Mouse (Mus musculus): ENCODE results near the gene Supt5.
A peak's percentile ranks its signal among the peaks of the same experiment; 100 is the strongest.

Gene Supt5

DNA sequence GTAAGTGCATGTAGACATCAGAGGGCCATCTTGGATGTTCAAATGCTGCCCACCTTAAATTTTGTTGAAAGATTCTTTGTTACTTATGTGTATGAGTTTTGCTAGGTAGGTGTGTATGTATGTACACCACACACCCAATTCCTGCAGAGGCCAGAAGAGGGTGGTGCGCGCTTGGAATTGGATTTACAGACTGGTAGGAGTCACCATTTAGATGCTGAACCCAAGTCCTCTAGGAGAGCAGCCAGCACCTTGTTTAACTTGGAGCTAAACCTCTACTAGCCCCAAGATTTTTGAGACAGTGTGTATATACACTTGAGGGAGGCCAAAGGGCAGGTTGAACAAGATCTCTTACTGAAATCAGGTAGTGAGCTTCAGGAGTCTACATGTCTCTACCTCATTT is 14.7 kb upstream of the Supt5 start:
- ATAC-seq (ENCODE audit: low TSS enrichment): no peak

DNA sequence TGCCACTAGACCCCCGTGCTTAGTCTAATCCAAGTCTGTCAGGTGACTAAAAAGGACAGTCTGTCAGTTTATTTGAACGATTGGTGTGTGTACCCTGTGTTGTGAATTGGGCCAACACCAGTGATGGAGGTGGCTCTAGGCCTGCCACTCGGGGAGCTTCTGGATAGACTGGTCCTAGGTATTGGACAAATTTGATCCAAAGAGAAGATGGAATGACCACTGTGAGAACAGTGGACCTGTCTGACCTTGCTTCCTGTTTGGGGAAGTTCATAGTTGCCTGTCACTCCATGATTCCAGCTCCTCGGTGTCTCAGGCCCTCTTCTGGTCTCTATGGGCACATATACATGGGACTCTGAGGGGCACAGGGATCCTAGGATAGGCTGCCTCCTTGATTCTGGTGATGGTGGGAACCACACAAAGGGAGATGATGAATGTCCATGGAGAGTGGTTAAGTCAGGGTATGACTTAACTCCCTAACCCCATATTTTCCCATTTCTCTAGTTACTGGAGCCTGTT is 13.2 kb upstream of the Supt5 start:
- no peak for ATAC-seq (ENCODE audit: low TSS enrichment)

DNA sequence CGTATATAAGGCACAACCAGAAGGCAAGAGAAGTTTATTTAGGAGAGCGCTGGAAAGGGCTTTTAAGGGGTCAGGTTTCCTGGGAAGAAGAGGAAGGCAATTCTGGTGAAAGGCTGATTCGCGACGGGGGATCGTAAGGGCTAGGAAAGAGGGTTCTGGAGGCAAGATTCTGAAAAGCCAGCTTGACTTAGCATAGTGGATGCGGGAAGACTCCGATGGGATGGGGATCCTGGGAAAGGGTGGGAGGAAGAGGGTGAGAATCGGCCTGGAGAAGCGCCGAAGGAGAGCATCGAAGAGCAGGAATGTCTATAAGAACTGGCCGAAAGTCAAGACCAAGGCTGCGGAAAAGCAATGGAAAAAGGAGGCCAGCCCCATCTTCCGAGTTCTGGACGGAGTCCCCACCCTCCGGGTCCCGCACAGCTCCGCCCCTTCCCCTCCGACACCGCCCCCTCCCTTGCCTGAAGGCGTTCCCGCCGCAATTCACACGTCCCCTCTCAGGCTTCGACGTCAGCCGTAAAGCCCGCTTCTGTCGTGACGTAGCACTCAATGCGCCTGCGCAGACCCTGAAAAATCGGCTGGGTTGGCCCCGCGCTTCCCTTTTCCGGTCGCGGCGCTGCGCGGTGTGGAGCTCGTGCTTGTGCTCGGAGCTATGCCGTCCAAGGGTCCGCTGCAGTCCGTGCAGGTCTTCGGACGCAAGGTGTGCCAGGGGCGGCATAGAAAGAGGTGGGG is 11.8 kb upstream of the Supt5 start, which contains the start of gene Rps16:
Rps16 (plus strand) TSS at position 498 of the 729 bp plus-strand sequence.
- peak; percentile 93 for ATAC-seq (ENCODE audit: low TSS enrichment)

DNA sequence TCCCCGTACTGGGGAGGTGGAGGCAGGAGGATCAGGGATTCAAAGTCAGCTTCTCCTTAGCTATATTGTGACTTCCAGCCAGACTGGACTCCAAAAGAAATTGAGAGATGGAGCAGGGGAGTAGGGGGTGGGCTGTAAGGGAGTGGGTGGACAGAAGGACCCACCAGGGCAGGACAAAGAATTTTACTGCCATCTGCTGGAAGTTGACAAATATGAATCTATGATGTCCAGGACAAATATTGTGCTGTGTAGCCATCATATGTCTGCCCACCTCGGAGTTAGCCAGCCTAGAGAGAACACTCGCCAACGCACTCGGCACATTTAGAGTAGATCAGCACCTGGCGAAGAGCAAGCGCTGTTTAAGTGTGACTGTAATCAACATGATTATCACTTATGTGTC is 10.1 kb upstream of the Supt5 start:
- ATAC-seq (ENCODE audit: low TSS enrichment): no peak

DNA sequence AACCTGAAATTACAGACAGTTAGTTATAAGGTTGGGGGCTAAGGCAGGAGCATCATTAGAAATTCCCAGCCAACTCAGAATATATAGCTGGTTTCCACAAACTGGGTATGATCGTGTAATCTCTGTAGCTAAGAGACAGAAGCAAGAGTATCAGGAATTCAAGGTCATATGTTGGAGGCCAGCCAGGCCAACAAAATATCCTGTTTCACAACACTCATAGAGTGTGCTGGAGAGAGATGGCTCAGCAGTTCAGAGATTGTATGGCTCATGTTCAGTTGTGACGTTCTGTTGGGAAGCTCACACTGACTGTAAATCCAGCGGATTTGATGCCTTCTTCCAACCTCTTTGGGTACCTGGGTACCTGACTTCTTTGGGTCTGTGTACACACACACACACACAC is 9.2 kb upstream of the Supt5 start:
- no peak for ATAC-seq (ENCODE audit: low TSS enrichment)

DNA sequence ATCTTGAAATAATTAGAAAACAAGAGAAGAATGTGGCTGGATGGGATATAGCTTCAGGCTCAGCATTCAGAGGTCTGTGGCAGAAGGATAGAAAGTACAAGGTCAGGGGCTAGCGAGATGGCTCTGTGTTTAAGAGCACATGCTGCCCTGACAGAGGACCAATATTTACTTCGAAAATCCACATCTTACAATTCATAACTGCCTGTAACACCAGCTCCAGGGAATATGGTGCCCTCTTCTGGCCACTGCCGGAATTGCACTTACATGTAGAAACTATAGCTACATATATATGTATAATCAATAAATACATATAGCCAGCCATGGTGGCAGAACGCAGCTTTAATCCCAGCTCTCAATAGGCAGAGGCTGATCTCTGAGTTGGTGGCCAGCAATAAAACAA is 6.1 kb upstream of the Supt5 start:
- ATAC-seq (ENCODE audit: low TSS enrichment): no peak; the same call in 1 of the 2 replicates

DNA sequence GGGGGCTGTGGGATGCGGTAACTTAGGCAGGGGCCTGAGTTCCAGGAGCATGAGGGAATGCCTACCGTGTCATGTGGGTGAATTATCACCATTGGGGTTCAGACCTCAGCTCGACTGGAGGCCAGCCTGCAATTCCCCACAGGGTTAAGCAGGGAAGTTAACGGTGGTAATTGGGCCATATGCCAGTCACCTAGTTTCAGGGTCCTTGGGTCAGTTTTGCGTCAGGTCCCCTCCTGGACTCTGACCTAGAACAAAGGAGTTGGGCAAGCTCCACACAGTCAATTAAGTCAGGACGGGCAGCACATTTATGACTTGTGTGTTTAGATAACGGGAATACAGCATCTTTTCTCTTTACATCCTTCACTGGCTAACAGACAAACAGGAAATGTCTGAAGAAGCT is 2.8 kb upstream of the Supt5 start:
- no peak for ATAC-seq (ENCODE audit: low TSS enrichment)

DNA sequence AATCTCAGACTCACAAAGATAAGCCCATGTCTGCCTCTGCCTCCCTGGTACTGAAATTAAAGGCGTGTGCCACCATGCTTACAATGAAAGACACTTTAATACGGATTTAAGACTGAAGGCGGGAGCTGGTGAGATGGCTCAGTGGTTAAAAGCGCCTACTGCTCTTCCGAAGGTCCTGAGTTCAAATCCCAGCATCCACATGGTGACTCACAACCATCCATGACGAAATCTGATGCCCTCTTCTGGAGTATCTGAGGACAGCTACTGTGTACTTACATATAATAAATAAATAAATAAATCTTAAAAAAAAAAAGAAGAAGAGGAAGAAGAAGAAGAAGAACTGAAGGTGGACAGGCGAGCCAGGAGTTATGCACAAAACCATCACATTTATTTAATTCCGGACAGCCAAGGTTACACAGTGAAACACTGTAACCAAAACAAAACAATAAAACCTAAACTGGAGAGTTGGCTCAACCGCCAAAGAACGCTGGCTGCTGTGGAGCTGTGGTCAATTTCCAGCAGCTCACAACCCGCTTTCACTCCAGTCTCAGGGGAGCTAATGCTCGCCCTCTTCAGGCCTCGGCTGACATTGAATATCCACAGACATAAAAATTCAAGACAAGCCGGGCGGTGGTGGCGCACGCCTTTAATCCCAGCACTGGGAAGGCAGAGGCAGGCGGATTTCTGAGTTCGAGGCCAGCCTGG is 819 bp upstream of the Supt5 start:
- no peak for ATAC-seq (ENCODE audit: low TSS enrichment)

DNA sequence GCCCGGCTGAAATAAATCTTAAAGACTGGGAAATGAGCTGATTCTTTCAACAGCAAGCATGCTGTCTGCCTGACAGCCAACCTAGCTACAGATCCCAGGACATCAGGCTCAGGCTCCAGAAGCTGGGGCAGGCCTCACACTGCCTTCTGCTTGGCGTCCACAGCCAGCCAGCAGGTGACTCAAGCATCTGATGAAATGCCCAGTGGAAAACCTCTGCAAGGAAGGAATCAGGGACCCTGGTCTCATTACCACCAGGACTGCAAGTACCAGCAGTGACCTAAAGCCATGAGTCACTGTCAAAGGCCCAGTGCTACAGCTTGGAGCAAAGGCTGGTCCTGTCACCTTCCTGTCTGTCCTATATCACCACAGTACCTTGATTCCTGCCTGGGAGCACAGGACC is 3.1 kb downstream of the Supt5 start:
- ATAC-seq (ENCODE audit: low TSS enrichment): no peak

DNA sequence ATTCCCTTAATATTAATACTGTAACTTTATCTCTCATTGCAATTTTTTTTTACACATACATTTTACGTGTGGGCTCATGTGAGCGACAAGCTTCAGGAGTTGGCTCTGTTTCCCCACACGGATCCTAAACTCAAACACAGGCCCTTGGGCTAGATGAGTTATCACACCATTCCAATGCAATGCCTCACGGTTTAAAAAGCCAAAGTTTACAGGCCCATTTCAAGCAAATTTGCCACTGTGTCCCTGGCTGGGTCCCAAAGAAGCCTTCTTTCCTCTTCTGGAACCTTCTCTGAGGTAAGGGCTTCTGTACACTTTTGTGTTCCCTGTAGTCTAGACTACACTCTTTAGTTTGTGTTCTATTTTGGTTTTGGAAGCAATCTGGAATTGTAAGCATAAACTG is 4.0 kb downstream of the Supt5 start:
- no peak for ATAC-seq (ENCODE audit: low TSS enrichment)

DNA sequence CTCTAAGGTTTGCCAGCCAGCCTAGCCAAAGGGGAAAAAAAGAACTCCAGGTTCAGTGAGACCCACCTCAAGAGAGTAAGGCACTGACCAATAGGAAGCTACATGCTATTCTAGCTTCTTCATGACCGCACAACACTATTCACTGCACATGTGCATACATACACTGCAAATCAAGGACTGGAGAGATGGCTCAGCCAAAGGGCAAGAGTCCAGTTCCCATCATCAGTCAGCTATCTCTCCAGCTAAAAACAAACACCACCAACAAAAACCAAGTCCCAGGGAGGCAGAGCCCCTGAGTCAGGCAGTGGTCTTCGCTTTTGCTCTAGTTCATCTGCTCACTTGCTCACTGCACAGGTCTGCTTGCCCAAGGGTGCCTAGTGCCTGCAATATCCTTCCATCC is 10.3 kb downstream of the Supt5 start:
- no peak for ATAC-seq (ENCODE audit: low TSS enrichment)

DNA sequence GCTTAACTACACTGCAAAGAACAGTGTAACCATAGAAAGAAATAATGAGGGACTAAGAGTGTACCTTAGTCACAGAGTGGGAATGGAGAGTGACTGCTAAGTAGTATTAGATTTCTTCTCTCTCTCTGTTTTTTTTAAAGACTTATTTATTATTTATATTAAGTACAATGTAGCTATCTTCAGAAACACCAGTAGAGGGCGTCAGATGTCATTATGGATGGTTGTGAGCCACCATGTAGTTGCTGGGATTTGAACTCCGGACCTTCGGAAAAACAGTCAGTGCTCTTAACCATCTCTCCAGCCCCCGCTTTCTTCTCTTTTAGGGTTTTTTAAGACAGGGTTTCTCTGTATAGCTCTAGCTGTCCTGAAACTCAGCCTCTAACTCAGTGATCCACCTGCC is 12.1 kb downstream of the Supt5 start:
- ATAC-seq (ENCODE audit: low TSS enrichment): no peak

DNA sequence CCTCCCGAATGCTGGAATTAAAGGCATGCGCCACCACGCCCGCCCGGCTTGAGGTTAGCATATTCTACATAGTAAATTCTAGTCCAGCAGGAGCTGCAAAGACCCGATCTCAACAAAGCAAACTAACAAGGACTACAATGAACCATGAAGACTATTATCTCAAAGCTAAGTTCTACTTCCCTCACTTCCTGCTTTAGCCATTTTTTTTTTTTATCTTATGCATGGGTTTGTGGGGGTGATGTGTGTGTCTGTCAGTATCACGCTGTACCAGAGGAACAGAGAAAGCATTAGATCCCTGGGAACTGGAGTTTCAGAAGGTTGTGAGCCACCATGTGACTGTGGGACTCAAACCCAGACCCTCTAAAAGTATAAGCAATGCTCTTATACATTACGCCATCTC is 13.3 kb downstream of the Supt5 start:
- ATAC-seq (ENCODE audit: low TSS enrichment): no peak

DNA sequence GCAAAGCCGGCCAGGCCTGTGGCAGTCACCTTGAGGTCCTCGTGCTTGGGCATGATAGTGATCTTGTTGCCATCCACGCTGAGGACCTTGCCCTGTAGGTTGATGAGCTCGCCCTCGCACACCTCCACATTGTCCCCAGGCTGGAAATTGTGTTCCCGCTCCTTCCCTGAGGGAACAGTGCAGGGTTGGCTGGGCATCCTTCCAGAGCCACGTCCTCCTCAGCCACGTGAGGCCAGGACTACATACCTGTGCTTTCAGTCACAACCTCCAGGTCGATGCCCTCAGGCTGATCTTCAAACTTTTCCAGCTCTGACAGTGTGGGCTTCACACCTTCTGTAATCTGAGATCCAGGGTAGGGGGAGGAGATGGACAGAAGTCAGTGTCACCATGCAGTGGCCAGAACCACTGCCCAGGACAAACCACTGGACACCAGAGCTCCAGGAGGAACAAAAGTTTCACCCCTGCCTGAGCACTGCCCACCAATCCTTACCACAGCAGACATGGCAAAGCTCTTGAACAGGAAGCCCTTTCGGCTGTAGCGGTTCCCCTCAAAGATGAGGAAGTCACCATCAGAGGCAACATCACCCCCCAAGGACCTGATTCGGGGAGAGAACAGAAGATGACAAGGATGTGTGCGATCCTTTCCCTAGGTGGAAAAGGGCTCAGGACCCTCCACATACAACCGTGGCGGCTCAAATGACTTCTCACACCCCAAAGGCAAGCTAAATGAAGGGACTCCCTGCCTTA is 16.4 kb downstream of the Supt5 start:
- ATAC-seq (ENCODE audit: low TSS enrichment): no peak

DNA sequence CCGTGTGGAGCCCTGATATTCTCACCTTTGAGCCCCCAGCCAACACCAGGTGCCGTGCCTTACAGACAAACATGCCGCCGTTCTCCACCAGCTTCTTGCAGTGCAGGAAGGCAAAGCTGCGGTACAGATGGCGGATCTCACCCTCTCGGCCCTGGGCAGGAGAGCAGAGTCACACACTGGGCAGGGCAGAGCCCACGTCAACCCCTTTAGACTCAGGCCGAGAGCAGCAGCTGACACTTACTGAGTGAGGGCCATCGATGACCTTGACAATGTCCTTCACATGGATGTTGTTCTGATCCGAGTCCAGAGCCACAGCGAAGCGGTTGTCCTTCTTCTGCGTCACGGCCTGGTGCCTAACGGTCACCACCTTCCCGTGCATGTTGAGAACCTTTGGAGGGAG is 19.8 kb downstream of the Supt5 start:
- no peak for ATAC-seq (ENCODE audit: low TSS enrichment)

DNA sequence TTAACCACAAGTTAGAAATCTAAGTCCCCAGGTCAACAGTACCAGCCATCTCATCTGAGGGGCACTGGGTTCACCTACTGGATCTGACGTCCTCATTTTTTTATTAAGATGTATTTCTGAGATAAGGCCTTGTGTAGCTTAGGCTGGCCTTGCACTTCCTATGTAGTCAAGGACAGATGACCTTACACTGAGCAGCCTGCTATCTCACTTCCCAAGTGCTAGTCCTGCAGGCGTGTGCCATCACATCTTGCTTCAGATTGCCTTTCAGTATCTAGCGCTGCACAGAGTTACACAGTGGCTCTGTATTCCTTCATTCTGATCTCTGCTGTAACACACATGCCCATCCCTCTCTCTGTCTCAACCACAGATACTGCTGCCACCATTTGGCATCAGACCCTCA is 20.5 kb downstream of the Supt5 start:
- ATAC-seq (ENCODE audit: low TSS enrichment): no peak

DNA sequence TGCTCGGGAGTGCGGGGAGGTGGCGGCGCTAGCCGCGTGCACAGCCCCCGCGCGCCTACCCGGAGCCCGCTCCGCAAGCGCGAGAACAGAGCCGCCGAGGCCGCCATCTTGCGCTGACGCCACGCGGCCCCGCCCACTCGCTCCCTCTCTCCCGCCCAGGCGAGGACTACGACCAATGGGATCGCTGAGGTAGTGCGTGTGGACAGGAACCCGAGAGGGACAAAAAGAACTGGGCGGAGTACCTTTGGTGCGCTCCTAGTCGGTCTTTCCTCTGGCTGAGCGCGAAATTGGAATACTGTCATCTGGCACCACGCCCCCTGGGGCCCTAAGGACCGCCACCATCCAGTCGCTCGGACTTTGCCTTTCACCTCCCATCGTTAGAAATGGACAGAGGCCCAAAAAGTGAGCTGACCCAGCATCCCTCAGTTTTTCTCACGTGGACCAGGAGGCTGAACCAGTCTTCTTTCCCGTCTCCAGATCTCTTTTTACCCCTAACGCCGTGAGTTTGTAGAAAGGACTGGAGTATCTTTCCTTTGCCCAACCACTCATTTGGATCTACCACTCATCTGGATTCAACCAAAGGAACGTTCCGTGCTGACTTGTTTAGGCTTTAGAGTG is 26.5 kb downstream of the Supt5 start, which contains the start of gene Timm50:
Timm50 (minus strand) TSS at position 147 of the 618 bp plus-strand sequence.
- ATAC-seq (ENCODE audit: low TSS enrichment): peak; percentile 95

DNA sequence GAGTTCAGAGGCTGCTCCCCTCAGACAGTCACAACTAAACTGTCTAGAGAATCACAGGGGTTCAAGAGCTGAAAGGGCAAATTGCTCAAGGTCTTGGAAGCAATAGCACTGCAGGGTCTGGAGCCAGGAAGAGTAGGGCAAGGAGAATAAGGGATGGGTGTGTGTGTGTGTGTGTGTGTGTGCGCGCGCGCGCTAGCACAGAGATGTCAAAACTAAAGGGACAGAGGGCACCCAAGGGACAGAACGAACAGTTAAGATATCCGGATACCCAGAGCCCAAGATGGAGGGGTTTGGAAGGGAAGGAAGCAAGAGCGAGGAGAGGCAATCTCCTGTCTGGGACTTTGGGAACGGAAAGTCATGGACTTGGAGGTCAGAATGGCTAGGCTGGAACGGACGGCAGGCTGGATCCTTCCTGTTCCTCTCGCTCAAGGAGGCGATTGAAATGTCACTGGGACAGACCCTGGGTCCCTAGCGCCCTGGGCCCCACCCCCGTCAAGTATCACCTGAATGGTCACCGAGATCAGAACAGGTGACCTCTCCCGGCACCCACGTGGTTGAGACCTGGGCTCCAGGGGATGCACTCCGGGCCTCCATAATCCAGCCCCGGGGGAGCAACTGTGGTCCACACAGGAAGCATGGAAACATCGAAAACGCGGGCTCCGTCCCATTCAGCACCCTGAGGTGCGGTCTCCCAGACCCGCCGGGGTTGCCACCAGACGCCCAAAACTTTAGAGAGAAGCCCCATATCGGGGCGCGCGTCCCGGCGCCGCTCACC is 27.2 kb downstream of the Supt5 start:
- no peak for ATAC-seq (ENCODE audit: low TSS enrichment)

DNA sequence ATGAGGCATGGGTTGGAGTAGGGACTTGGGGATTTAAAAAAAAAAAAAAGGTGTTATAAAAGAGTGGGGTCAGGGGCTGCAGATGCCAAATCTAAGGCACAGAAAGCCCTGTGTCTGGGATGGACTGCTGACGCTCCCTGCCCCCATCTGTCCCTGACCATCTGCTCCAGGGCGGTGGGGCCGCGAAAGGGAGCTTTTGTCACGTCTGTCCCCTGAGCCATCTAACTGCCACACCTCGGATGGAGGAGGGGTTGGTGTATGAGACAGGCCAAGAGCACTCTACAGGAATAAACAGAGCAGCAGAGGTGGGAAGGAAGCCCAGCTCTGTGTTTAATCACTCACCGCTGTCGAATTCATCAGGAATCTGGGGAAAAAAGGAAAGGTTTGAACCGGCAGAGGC is 28.8 kb downstream of the Supt5 start:
- no peak for ATAC-seq (ENCODE audit: low TSS enrichment)

DNA sequence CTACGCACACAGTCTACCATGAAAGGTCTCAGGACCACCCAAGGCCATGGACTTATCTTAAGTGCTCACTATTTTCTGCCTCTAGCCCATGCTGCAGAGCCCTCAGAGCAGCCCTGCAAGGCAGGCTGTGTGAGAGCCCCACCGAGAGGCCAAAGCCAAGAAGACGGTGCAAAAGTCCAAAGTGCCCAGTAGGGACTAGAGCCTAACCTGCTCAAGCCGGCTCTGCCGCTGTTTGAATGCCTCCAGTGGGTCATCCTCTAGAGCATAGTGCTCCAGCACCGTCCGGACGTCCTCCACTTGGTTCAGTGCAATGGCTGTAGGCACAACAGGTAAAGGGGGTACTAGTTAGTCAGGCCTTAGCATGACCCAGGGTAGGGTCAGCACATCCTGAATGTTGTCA is 32.3 kb downstream of the Supt5 start:
- ATAC-seq (ENCODE audit: low TSS enrichment): no peak

DNA sequence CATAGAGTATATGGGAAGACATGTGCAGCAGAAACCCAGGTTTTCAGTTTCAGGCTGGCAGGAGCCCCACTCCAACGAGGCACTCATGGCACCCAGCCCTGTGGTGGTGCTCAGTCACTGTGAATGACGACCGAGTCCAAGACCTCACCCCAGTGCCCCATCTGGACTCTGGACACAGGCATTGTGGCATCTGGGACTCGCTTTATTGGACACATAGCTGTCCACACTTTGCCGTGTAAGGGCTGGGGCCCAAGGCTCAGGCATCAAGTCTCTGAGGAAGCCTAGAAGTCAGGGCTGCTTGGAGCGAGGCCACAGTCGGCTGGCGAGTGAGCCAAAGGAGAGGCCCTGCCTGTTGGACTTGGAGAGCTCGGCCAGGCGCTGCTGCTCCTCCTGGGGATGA is 32.9 kb downstream of the Supt5 start:
- ATAC-seq (ENCODE audit: low TSS enrichment): no peak

All from frontal cortex, adult (tissue).